Mouse (Mus musculus): ENCODE data around the gene Gm20388. TPM values are rescaled to one million over a fixed set of nuclear protein-coding genes. Genes with fewer than 3 reads are reported as not detected.

The Gm20388 gene
- polyA plus RNA-seq, 1 experiment from 2014 or later = 5.5 TPM

- H3K9me3 ChIP-seq = no peaks in the 10 kb centered on the region
- no peak overlapping the region for H3K27ac ChIP-seq
- WGBS = 88% methylated on average over 10 of the region's 10 CpGs
- no peak for DNase-seq (ENCODE audit: extremely low spot score, low spot score)
- no peaks in the 10 kb centered on the region for H3K27me3 ChIP-seq (ENCODE audit: poor library complexity, severe bottlenecking)
- H3K4me1 ChIP-seq = peaks cover 11% of the 10 kb centered on the region
- H3K4me3 ChIP-seq = no peak overlapping the region
- H3K36me3 ChIP-seq (replicated peaks) = peaks cover 76% of the 10 kb centered on the region
Measured at GRCm38 (mm10) chr8:122883671-122884070, 2973.0 kb downstream of the Gm20388 start.

GRCm38 (mm10) chr8:122891440-122891839, 2980.8 kb downstream of the Gm20388 start:
- Histone ChIP-seq H3K9me3 (no peaks in the 10 kb centered on the region), H3K4me3 (no peak overlapping the region), H3K27ac (no peak overlapping the region), H3K36me3 (replicated peaks) (peaks cover 100% of the 10 kb centered on the region), H3K4me1 (no peaks in the 10 kb centered on the region), H3K27me3 (ENCODE audit: poor library complexity, severe bottlenecking) (no peaks in the 10 kb centered on the region)
- DNase-seq (ENCODE audit: extremely low spot score, low spot score) = no peak
- WGBS = 88% methylated on average over 12 of the region's 12 CpGs

DNA sequence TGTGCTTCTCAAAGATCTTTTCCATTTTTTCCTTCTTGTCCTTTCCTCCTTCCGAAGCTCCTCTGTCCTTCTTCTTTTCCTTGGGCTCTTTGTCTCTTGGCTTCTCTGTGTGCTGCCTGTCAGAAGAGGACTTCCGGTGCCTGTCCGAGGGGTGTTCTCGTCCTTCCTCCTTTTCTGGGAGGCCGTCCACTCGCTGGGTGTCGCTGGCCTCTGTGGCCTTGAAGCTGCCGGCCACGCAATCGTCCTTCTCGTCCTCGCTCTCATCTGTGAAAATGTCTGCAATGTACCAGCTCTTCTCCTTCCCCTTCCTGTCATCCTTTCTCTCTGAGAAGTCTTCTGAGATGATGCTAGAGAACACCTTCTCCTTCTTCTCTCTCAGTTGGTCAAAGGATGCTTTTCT, 2982.8 kb downstream of the Gm20388 start:
- no peak overlapping the region for H3K27ac ChIP-seq
- WGBS = 94% methylated on average over 12 of the region's 12 CpGs
- no peak overlapping the region for H3K4me3 ChIP-seq
- H3K36me3 ChIP-seq (replicated peaks) = peaks cover 100% of the 10 kb centered on the region
- H3K9me3 ChIP-seq = no peaks in the 10 kb centered on the region
- DNase-seq (ENCODE audit: extremely low spot score, low spot score) = no peak
- no peaks in the 10 kb centered on the region for H3K4me1 ChIP-seq
- H3K27me3 ChIP-seq (ENCODE audit: poor library complexity, severe bottlenecking) = no peaks in the 10 kb centered on the region

GRCm38 (mm10) chr8:122896317-122896716, 2985.7 kb downstream of the Gm20388 start:
- H3K27ac ChIP-seq = no peak overlapping the region
- 95% methylated on average over 11 of the region's 11 CpGs for WGBS
- H3K9me3 ChIP-seq = no peaks in the 10 kb centered on the region
- no peaks in the 10 kb centered on the region for H3K27me3 ChIP-seq (ENCODE audit: poor library complexity, severe bottlenecking)
- H3K36me3 ChIP-seq (replicated peaks) = peaks cover 97% of the 10 kb centered on the region
- no peak for DNase-seq (ENCODE audit: extremely low spot score, low spot score)
- no peak overlapping the region for H3K4me3 ChIP-seq
- no peaks in the 10 kb centered on the region for H3K4me1 ChIP-seq

GRCm38 (mm10) chr8:122897200-122897599, 2986.6 kb downstream of the Gm20388 start:
- H3K4me3 ChIP-seq = no peak overlapping the region
- DNase-seq (ENCODE audit: extremely low spot score, low spot score) = no peak
- peaks cover 5% of the 10 kb centered on the region; the same call in 1 of the 2 replicates for H3K4me1 ChIP-seq
- H3K27me3 ChIP-seq (ENCODE audit: poor library complexity, severe bottlenecking) = no peaks in the 10 kb centered on the region
- 93% methylated on average over 8 of the region's 8 CpGs for WGBS
- H3K9me3 ChIP-seq = no peaks in the 10 kb centered on the region
- peaks cover 89% of the 10 kb centered on the region for H3K36me3 ChIP-seq (replicated peaks)
- no peak overlapping the region for H3K27ac ChIP-seq

DNA sequence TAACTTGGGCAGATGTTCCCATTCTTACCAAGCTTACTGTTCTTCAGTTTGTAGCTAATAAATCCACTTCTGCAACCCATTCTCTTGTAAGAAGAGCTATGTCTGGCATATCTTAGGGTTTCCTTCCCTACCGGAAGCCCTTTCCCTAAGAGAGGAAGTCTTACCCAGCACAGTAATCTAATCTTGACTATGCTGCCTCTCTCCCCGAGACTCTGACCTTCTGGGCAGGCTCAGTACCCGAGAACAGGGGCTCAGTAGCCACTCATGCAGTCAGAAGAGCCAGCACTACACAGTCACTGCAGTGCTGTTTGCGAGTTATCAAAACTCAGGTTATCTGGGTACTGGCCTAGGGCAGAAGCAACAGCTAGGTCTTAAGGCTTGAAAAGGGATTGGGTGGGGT, 2987.4 kb downstream of the Gm20388 start:
- no peaks in the 10 kb centered on the region for H3K27me3 ChIP-seq (ENCODE audit: poor library complexity, severe bottlenecking)
- H3K4me3 ChIP-seq = no peak overlapping the region
- no peaks in the 10 kb centered on the region for H3K9me3 ChIP-seq
- peaks cover 13% of the 10 kb centered on the region for H3K4me1 ChIP-seq
- WGBS = 93% methylated on average over 4 of the region's 4 CpGs
- no peak overlapping the region for H3K27ac ChIP-seq
- no peak for DNase-seq (ENCODE audit: extremely low spot score, low spot score)
- H3K36me3 ChIP-seq (replicated peaks) = peaks cover 84% of the 10 kb centered on the region

DNA sequence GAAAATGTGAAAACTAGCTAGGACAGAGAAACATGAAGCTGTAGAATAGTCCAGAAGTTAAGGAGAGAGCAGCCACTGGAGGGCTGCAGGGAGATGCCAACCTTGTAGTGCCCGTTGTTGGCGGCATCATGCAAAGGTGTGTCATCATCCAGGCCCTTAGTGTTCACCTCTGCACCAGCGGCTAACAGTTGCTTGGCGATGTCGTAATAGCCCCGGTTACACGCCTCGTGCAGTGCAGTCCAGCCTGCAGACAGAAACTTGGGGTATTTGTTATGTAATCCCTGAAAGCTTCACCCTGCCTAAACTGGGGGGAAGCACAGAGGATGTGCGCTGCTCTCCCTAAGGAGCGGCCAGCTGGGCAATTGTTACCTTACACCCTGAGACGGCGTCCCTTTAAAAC, 2987.8 kb downstream of the Gm20388 start:
- H3K27me3 ChIP-seq (ENCODE audit: poor library complexity, severe bottlenecking) = no peaks in the 10 kb centered on the region
- no peak overlapping the region for H3K27ac ChIP-seq
- H3K36me3 ChIP-seq (replicated peaks) = peaks cover 80% of the 10 kb centered on the region
- H3K4me3 ChIP-seq = no peak overlapping the region
- peaks cover 18% of the 10 kb centered on the region for H3K4me1 ChIP-seq
- no peak for DNase-seq (ENCODE audit: extremely low spot score, low spot score)
- H3K9me3 ChIP-seq = no peaks in the 10 kb centered on the region
- 93% methylated on average over 12 of the region's 12 CpGs for WGBS

GRCm38 (mm10) chr8:122899085-122899484, 2988.4 kb downstream of the Gm20388 start:
- Histone ChIP-seq H3K36me3 (replicated peaks) (peaks cover 73% of the 10 kb centered on the region), H3K27ac (no peak overlapping the region)
- 86% methylated on average over 5 of the region's 5 CpGs for WGBS

DNA sequence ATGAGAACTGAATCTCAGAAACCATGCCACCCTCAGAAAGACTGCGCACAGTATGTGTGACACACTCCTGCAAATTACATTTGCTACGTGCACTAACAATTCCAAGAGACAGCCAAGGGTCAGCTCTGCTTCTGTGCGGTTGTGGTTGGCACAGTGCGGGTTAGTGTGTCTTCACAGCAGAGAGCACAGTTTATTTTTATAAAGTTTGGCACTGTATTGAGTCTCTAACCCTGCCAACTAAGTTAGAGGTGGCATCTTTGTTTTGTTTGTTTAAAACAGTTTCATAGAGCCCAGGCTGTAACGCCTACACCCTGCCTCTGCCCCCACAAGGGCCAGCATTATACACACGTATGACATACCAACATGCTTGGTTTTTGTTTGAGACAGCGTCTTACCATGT, 2990.8 kb downstream of the Gm20388 start:
- 93% methylated on average over 7 of the region's 7 CpGs for WGBS
- H3K36me3 ChIP-seq (replicated peaks) = peaks cover 64% of the 10 kb centered on the region
- H3K27ac ChIP-seq = no peak overlapping the region

More at GRCm38 (mm10) chr8:122899085-122899484, 2988.4 kb downstream of the Gm20388 start:
- H3K27me3 ChIP-seq (ENCODE audit: poor library complexity, severe bottlenecking) = no peaks in the 10 kb centered on the region
- no peaks in the 10 kb centered on the region for H3K9me3 ChIP-seq
- peaks cover 24% of the 10 kb centered on the region for H3K4me1 ChIP-seq
- H3K4me3 ChIP-seq = no peak overlapping the region
- DNase-seq (ENCODE audit: extremely low spot score, low spot score) = no peak

GRCm38 (mm10) chr8:122901892-122902515, 2991.4 kb downstream of the Gm20388 start:
- WGBS = 87% methylated on average over 8 of the region's 8 CpGs
- peaks cover 61% of the 10 kb centered on the region for H3K36me3 ChIP-seq (replicated peaks)
- H3K4me1 ChIP-seq = peaks cover 45% of the 10 kb centered on the region
- DNase-seq (ENCODE audit: extremely low spot score, low spot score) = no peak
- H3K27ac ChIP-seq = no peak overlapping the region
- no peaks in the 10 kb centered on the region for H3K27me3 ChIP-seq (ENCODE audit: poor library complexity, severe bottlenecking)
- H3K4me3 ChIP-seq = no peak overlapping the region
- no peaks in the 10 kb centered on the region for H3K9me3 ChIP-seq

More for the DNA sequence above, 2990.8 kb downstream of the Gm20388 start:
- H3K4me1 ChIP-seq = peaks cover 44% of the 10 kb centered on the region
- no peaks in the 10 kb centered on the region for H3K27me3 ChIP-seq (ENCODE audit: poor library complexity, severe bottlenecking)
- no peak for DNase-seq (ENCODE audit: extremely low spot score, low spot score)
- no peak overlapping the region for H3K4me3 ChIP-seq
- no peaks in the 10 kb centered on the region for H3K9me3 ChIP-seq

DNA sequence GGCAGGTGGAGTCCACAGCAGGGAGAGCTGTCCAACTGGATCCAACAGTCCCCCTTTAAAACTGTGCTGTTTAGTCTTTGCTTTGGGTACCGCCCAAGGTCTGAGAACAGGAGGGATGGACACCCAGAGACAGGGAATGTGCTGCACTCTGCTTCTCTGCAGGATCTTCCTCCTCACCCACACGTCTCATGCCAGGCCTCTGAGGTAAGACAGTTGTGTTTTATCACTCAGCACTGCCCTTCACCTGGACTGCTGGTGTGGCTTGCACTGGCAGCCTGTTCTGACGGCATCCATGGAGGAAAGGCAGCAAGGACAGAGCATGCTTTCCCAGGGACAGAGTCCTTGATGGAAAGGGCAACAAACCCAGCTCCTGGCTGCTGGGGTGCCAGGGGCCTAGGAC, 2991.9 kb downstream of the Gm20388 start:
- WGBS = 69% methylated on average over 3 of the region's 3 CpGs
- Histone ChIP-seq H3K4me3 (no peak overlapping the region), H3K27ac (no peak overlapping the region)

DNA sequence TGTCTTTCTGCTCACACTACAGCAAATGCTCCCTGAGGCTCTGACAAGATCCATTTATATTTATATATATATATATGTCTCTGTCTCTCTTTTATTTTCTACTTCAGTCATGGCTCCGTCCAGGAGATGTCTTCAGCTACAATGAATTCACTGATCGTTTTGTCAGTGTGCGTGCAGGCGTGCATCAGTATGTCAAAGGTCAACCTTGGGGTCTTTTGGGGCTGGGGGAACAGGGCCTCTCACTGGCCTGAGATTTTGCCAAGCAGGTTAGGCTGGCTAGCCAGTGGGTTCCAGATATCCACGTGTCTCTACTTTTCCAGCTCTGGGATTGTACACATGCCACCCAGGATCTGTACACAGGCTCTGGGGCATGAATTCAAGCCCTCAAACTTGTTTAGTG, 2992.4 kb downstream of the Gm20388 start:
- 34% methylated on average over 5 of the region's 5 CpGs for WGBS
- Histone ChIP-seq H3K36me3 (replicated peaks) (peaks cover 61% of the 10 kb centered on the region), H3K27ac (no peak overlapping the region), H3K9me3 (no peaks in the 10 kb centered on the region), H3K27me3 (ENCODE audit: poor library complexity, severe bottlenecking) (no peaks in the 10 kb centered on the region), H3K4me3 (no peak overlapping the region), H3K4me1 (peaks cover 45% of the 10 kb centered on the region)
- no peak for DNase-seq (ENCODE audit: extremely low spot score, low spot score)

More for the DNA sequence above, 2991.9 kb downstream of the Gm20388 start:
- DNase-seq (ENCODE audit: extremely low spot score, low spot score) = no peak
- peaks cover 61% of the 10 kb centered on the region for H3K36me3 ChIP-seq (replicated peaks)
- H3K9me3 ChIP-seq = no peaks in the 10 kb centered on the region
- no peaks in the 10 kb centered on the region for H3K27me3 ChIP-seq (ENCODE audit: poor library complexity, severe bottlenecking)
- peaks cover 45% of the 10 kb centered on the region for H3K4me1 ChIP-seq

GRCm38 (mm10) chr8:122904496-122904895, 2993.9 kb downstream of the Gm20388 start:
- 91% methylated on average over 11 of the region's 11 CpGs for WGBS

More at GRCm38 (mm10) chr8:122904496-122904895, 2993.9 kb downstream of the Gm20388 start:
- DNase-seq (ENCODE audit: extremely low spot score, low spot score) = no peak
- H3K4me3 ChIP-seq = no peak overlapping the region
- no peaks in the 10 kb centered on the region for H3K9me3 ChIP-seq
- no peaks in the 10 kb centered on the region for H3K27me3 ChIP-seq (ENCODE audit: poor library complexity, severe bottlenecking)
- no peak overlapping the region for H3K27ac ChIP-seq
- peaks cover 45% of the 10 kb centered on the region for H3K4me1 ChIP-seq
- peaks cover 58% of the 10 kb centered on the region for H3K36me3 ChIP-seq (replicated peaks)
